Mouse (Mus musculus) gastrocnemius, postnatal 4 days (tissue): ENCODE measurements around the gene Nav2. TPM values are rescaled to one million over a fixed set of nuclear protein-coding genes. Genes with fewer than 3 reads are reported as not detected.
A peak's percentile ranks its signal among the peaks of the same experiment; 100 is the strongest.

Source experiments
- DNase-seq, 2 experiments: peaks; one replicate each; pipeline ENCODE4 v3.0.0; 2021 to 2022; ENCODE audit warnings: low spot score in 2 of 2, mixed read lengths in 2 of 2
- total RNA-seq, 2 experiments: library from RNA; stranded (reverse); gene quantifications; 2 replicates each; pipeline ENCODE4 v1.2.3; 2021

The Nav2 gene
- total RNA-seq, 2 experiments from 2014 or later: 79.5 to 86.2 TPM

DNA sequence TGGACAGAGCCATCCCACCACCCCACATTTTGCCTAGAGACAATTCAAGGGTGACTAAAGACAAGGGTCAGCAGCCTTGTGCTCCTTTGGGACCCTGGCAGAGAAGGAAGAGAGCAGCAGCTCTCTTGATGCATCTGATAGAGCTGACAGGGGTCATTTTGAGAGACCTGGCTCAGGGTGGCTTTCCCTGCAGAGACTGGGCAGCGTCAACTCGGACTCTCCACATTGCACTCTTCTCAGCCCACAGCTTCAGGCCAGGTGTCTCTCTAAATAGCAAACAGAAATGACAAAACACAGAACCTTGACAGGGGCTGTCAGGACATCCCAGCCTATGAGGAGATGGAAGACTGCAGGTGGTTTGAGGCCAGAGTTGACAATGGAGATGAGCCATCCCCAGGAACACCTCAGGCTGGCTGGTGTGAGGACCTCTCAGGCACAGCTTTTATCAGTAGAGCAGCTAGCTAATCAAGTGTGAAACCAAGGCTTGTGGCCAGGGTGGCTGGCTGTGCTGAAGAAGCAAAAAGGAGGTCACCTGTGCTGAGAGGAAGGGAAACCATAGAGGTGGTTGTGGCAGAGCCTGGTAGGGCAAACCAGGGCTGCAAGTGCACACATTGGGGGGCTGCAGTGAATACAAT, 283.7 kb downstream of the Nav2 start:
- DNase-seq: no peak

GRCm38 (mm10) chr7:49195711-49196147, 287.2 kb downstream of the Nav2 start:
- no peak for DNase-seq

DNA sequence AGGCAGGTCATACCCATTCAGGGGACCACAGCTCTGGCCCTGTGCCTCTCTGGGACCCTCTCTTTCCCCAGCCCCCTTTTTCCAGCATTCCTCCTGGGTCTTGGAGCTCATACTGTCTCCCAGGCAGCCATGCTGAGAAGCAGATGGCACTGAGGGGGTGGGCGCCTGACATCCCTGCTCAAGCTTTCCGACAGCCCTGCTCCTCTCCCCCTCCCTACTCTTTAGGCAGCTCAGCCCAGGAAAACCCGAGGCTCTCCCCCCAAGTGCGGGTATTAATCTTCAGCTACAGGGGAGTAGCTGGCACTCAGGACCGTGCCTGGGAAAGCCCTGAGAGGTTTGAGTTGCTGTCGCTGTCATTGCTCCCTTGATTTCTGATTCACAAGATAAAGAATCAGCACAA, 290.9 kb downstream of the Nav2 start:
- DNase-seq: no peak

GRCm38 (mm10) chr7:49200270-49200669, 291.8 kb downstream of the Nav2 start:
- DNase-seq: no peak

DNA sequence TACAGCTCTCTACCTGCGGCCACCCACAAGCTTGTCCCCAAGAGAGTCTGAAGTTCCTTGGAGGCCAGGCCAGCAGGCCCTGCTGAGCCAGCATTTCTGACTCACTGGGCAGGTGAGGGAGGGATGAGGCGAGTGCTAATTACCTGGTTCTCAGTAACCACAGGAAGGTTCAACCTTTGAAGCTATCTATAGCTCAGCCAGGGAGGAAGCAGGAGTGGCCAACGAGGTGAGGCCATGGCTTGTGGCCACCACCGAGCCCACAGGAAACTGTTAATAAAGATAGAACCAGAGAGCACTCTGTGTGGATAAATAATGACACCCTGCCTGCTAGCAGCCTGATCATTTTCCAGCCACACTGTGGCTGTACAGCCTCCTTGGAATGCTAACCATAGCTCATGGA, 294.5 kb downstream of the Nav2 start:
- DNase-seq: no peak

- no peak for DNase-seq
These were observed 296.3 kb downstream of the Nav2 start for GRCm38 (mm10) chr7:49204856-49205255.

GRCm38 (mm10) chr7:49205551-49205950, 297.0 kb downstream of the Nav2 start:
- no peak for DNase-seq

DNA sequence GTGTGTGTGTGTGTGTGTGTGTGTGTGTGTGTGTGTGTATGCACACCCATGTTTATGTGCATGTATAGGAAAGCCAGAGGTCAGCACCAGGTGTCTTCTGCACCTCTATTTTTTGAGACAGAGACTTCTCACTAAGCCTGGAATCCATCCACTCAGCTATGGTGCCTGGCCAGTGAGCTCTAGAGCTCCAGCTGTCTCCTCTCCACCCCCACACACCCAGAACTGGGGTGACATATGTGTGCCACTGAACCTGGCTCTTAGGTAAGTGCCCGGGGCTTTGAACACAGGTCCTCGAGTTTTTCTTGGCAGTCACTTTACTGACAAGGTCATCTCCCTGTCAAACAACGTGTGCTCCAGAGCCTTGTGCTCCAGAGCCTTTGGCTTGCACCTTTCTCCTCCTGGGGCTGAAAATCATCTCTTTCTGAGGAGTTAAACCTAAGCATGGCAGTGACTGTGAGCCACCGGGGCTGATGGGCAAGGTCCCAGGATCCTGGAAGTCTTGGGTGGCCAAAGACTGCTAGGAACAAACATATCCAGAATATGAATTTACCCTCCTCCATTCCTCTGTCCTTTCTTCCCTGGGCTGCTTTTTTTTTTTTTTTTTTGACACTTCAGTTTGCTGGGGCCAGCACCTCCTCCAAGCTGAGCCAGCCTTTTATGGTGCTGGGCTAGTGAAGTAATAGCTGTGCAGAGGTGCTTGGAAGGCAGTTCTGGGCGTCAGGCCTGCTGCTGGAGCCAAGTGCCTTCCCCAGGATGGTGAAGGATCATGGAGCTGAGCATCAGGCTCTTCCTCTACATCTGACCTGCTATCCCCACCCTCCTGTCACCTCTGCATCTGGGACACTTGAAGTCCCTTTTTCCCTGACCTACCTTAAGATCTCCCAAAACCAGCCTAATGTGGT, 298.5 kb downstream of the Nav2 start:
- no peak for DNase-seq

- DNase-seq: no peak
These were observed 301.0 kb downstream of the Nav2 start for GRCm38 (mm10) chr7:49209526-49209925.

DNA sequence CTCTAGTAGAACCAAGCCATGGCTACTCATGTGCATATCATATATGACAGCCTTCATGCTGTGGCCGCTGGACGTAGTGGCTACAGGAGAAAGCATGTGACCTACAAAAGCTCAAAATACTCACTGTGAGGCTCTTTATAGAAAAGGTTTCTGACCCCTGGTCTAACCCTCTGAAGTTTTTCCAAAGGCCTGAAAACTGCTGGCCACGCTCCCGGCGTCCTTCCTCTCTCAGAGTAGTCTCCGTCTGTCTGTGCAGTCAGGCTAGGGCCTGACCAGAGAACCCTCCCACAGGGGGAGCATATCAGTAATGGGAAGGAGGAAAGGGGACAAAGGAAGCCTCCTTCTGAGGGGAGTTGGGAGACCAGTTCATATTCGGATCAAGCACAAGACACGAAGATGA, 302.2 kb downstream of the Nav2 start:
- DNase-seq: no peak

GRCm38 (mm10) chr7:49213011-49213410, 304.5 kb downstream of the Nav2 start:
- DNase-seq: no peak

GRCm38 (mm10) chr7:49217786-49218185, 309.3 kb downstream of the Nav2 start:
- no peak for DNase-seq

GRCm38 (mm10) chr7:49225741-49226140, 317.2 kb downstream of the Nav2 start:
- no peak for DNase-seq

DNA sequence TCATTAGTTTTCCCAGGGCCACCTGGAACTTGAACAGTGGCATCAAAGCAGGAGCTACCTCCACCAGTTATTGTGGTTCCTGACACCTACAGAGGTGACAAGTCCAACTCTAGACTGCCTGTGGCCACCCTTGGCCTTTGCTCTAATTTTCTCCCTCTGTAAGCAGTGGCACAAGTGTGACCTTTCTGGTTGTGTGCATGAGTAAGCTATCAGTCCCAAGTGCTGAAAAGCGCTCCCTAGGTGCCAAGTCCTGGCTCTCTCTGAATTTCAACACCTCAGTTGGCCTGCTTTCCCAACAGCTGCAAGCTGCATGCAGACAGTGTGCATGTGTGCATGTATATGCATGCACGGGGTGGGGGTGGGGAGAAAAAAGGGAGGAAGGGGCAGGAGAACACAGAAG, 324.5 kb downstream of the Nav2 start:
- no peak for DNase-seq

DNA sequence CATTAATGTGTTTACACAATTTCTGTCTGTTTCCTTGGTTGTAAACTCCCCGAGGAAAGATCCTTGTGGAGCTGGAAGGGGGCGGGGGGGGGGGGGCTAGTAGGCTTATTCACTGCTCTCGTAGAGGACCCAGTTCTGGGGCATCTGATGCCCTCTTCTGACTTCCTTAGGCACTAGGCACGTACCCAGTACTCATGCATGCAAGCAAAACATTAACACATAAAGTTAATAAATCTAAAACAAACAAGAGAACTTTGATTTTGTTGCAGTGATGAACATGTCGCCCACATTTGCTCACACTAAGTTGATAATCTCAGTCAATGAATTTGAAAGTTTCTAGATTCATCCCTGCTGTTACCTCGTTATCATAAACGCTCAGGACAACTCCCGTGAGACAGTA, 325.8 kb downstream of the Nav2 start:
- DNase-seq: no peak

DNA sequence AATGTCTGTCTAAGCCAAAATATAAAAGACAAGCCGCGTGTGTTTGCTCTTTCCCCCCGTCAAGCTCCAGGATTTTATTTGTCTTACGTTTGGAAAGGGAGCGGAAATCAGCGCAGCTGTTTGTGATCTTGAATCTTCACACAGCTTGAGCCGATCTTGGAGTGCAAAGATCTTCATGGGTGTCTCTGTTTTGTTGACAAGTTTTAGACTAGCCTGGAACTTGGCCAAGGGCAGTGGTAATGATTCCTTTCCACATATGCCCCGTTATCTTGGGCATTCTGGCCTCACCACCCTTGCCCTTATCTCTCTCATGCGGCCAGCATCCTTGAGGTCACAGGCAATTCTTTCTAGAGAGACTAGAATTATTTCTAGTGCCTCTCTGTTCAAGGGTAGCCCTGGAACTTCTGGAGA, 326.8 kb downstream of the Nav2 start:
- DNase-seq: no peak

GRCm38 (mm10) chr7:49235821-49236220, 327.3 kb downstream of the Nav2 start:
- DNase-seq: no peak

- DNase-seq: no peak
These were observed 331.9 kb downstream of the Nav2 start for GRCm38 (mm10) chr7:49240461-49240860.

DNA sequence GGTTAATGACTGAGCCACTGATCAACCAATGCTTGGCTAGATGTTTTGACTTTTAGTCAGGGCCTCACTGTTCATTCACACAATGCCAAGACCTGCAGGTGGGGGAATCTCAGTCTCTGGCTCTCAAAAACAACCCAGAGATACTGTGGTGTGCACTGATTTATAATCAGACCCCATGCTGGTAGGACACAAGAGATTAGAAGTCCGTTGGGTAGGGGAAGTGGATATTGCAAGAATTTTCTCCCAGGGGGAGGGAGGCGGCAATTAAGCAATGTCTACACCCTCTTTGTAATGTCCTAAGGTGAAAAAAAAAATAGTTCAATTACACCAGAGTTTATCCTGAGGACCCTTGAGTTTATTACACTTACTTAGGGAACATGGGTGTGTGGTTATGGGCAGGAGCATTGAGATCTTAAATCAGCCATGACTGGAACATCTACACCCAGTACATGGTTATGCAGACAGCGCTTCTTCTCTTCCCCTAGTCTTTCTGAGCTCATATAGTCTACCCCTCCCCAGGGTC, 332.8 kb downstream of the Nav2 start:
- DNase-seq: no peak

- no peak for DNase-seq
These were observed 333.7 kb downstream of the Nav2 start for GRCm38 (mm10) chr7:49242261-49242660.

DNA sequence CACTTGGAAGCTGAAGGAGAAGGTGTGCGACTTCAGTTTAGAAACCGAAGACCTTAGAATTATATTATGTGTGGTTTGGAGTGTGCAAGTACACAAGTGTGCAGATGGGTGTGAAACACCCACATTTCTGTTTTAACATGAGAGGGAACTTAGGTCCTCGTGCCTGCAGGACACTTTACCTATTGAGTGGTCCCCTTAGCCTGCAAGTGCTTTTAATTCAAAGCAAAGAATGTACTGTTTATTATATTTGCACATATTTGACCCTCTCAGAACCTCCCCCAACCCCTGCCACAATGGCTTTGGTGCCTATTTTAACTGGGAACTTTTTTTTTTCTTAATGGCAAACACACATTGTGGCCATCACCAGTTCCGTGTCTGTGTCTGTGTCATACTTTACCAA, 334.6 kb downstream of the Nav2 start:
- DNase-seq: no peak

DNA sequence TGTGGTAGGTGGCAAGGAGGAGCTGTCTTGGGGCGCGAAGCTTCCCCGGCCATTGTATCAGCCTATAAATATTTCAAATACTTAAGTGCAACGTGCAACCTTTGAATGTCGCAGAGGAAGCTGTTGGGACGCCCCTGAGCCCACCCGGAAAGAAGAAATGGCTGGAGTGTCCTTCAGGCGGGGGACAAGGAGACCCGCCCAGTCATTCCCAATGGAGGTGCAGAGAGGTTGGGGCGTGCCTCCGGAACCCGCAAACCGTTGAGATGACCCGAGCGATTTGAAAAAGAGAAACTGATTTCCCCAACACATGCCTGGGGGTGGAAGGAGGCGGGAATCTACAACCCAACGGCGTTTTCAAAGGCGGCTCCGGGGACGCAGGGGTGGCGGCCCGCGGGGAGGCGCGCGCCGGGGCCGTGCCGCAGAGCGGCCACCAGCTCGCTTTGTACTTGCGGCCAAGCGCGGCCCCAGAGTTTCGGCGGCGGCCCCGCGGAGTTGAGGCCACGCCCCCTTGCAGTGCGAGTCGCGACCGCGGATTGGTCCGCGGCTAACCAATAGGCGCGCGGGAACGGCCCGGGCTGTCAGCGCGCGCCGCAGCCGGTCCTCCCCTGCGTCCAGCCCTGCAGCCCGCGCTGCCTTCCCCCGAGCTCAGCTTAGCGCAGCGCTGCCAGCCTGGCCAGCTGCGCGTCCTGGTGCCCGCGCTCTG, 337.2 kb downstream of the Nav2 start:
- peak; percentile 90 to 93 for DNase-seq
